Mouse (Mus musculus): ENCODE results near the gene Nid1. TPM values are rescaled to one million over a fixed set of nuclear protein-coding genes. Genes with fewer than 3 reads are reported as not detected.
"Not testable (repeated sequence)": the region's sequence is repeated elsewhere in the genome, so short reads cannot be mapped to it uniquely, and the experiment has no call there.

Nid1 gene
- polyA plus RNA-seq (2016; fragmentation: Nextera tagmentation; extraction: Ambion mirVana), result 45.6 and 51.2 TPM in 2 replicates

DNA sequence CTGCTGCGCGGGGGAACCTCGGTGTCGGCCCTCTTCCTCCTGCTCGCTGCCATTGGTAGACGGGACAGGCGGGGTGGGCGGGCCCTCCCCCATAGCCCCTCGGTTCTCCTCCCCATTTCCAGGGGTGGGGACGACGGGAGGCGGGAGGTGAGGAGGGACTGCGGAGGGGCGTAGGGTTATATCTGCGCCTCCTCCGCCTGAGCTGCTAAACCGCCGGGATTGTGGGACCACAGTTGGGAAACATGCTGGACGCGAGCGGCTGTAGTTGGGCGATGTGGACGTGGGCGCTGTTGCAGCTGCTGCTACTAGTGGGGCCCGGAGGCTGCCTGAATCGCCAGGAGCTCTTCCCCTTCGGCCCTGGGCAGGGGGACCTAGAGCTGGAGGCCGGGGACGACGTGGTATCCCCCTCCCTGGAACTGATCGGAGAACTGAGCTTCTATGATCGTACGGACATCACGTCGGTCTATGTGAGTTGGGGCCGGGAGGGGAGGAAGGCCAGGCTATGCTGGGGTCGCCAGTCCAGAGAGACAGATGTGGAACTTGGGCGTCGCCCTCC lies at the start of gene Nid1:
TSS of gene Nid1 (plus strand) at position 92 of the 556 bp plus-strand sequence.
- not testable (repeated sequence) for H3K36me3 ChIP-seq (replicated peaks); DNase-seq (ENCODE audit: extremely low spot score, low spot score); H3K9me3 ChIP-seq; H3K4me1 ChIP-seq; H3K27me3 ChIP-seq (ENCODE audit: poor library complexity, severe bottlenecking); H3K27ac ChIP-seq
- WGBS, result under 1% methylated on average over 33 of the region's 39 CpGs
- peak within 1 kb of the TSS; percentile 42 for H3K4me3 ChIP-seq

- H3K4me3 ChIP-seq, result peak within 1 kb of the TSS; percentile 52
- H3K27ac ChIP-seq, result peak within 1 kb of the TSS; percentile 75; the same call in 1 of the 2 replicates
- H3K36me3 ChIP-seq (replicated peaks); H3K4me1 ChIP-seq; H3K9me3 ChIP-seq; H3K27me3 ChIP-seq (ENCODE audit: poor library complexity, severe bottlenecking): not testable (repeated sequence)
- peak; percentile 36 for DNase-seq (ENCODE audit: extremely low spot score, low spot score)
- WGBS, result under 1% methylated on average over 58 of the region's 78 CpGs
Observed at GRCm38 (mm10) chr13:13393228-13394095, 43.9 kb upstream of the Nid1 start, which contains the start of gene Gpr137b. Gpr137b (minus strand) TSS chr13:13394014.

- WGBS, result 1% methylated on average over 15 of the region's 15 CpGs
- H3K36me3 ChIP-seq (replicated peaks); H3K27me3 ChIP-seq (ENCODE audit: poor library complexity, severe bottlenecking); H3K9me3 ChIP-seq; H3K27ac ChIP-seq; H3K4me1 ChIP-seq: not testable (repeated sequence)
- peak overlapping the region; percentile 52 for H3K4me3 ChIP-seq
- peak; percentile 60 for DNase-seq (ENCODE audit: extremely low spot score, low spot score)
Observed at GRCm38 (mm10) chr13:13394096-13394395, 43.3 kb upstream of the Nid1 start.

DNA sequence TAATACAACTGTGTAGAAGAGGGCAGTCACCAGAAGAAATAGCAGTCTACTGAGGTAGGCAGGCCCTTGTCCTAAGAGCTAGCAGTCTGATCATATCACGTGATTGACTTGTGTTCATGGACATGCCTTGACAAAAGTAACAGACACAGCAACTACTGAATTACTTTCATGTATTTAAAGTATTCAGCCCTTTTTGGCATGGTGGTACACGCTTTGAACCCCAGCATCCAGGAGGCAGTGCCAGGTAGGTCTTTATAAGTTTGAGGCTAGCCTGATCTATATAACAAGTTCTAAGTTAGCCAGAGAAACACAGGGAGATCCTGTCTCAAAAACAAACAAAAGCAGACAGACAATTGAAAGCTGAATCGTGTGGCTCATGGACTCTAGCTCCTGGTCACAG lies 36.5 kb upstream of the Nid1 start:
- DNase-seq (ENCODE audit: extremely low spot score, low spot score); H3K36me3 ChIP-seq (replicated peaks); H3K27me3 ChIP-seq (ENCODE audit: poor library complexity, severe bottlenecking); H3K27ac ChIP-seq; H3K4me1 ChIP-seq; H3K4me3 ChIP-seq; H3K9me3 ChIP-seq: not testable (repeated sequence)
- WGBS, result 93% methylated on average over 3 of the region's 3 CpGs

GRCm38 (mm10) chr13:13402818-13403217 lies 34.5 kb upstream of the Nid1 start:
- 80% methylated on average over 5 of the region's 5 CpGs for WGBS
- not testable (repeated sequence) for H3K4me3 ChIP-seq; H3K4me1 ChIP-seq; H3K9me3 ChIP-seq; H3K27me3 ChIP-seq (ENCODE audit: poor library complexity, severe bottlenecking); H3K36me3 ChIP-seq (replicated peaks); DNase-seq (ENCODE audit: extremely low spot score, low spot score); H3K27ac ChIP-seq

DNA sequence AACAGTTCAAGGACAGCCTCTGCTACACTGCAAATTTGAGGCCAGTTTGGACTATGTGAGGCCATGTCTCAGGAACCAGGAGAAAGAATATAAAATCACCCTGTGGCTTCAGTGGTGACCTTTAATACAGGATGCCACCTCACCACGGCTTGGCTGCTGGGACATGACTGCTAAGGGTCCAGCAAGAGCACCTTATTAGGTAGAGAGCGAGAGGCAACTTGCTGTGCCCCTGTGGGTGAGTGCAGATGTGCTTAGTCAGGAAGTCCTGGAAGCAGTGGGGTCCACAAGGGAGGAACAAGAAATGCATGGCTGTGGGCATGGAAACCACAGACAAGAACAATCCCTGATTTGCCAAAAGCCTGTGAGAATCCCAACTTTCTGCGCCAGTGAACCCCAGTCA lies 34.0 kb upstream of the Nid1 start:
- not testable (repeated sequence) for H3K27ac ChIP-seq; H3K27me3 ChIP-seq (ENCODE audit: poor library complexity, severe bottlenecking); H3K4me3 ChIP-seq; H3K4me1 ChIP-seq; DNase-seq (ENCODE audit: extremely low spot score, low spot score); H3K36me3 ChIP-seq (replicated peaks); H3K9me3 ChIP-seq
- 96% methylated on average over 3 of the region's 3 CpGs for WGBS

GRCm38 (mm10) chr13:13403839-13404238 lies 33.5 kb upstream of the Nid1 start:
- not testable (repeated sequence) for H3K27ac ChIP-seq; DNase-seq (ENCODE audit: extremely low spot score, low spot score); H3K4me1 ChIP-seq; H3K4me3 ChIP-seq; H3K9me3 ChIP-seq; H3K27me3 ChIP-seq (ENCODE audit: poor library complexity, severe bottlenecking); H3K36me3 ChIP-seq (replicated peaks)
- WGBS, result 84% methylated on average over 6 of the region's 6 CpGs

GRCm38 (mm10) chr13:13404517-13405155 lies 32.7 kb upstream of the Nid1 start:
- not testable (repeated sequence) for H3K27me3 ChIP-seq (ENCODE audit: poor library complexity, severe bottlenecking); H3K4me3 ChIP-seq; H3K27ac ChIP-seq; DNase-seq (ENCODE audit: extremely low spot score, low spot score); H3K9me3 ChIP-seq; H3K36me3 ChIP-seq (replicated peaks); H3K4me1 ChIP-seq
- whole genome bisulfite sequencing, result 90% methylated on average over 6 of the region's 6 CpGs

DNA sequence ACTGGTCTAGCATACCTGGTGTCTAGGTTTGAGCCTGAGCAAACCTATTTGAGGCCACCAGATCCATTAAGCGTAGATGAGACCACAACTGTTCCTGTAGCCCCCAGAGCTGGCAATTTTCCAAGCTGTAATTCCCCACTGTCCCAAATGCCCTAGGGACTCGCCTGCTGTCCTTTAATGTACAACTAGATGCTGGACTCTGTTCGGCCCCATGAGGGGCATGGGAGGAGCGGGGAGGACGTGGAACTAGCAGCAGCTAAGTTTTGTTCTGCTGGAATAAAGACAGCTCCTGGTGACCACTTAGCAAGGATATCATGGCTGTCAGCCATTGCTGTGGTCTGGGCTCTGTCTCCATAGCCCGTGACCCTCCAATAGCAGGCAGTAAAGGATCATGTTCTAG lies 31.8 kb upstream of the Nid1 start:
- H3K9me3 ChIP-seq; H3K4me1 ChIP-seq; H3K4me3 ChIP-seq; H3K27me3 ChIP-seq (ENCODE audit: poor library complexity, severe bottlenecking); H3K36me3 ChIP-seq (replicated peaks); H3K27ac ChIP-seq; DNase-seq (ENCODE audit: extremely low spot score, low spot score): not testable (repeated sequence)
- WGBS, result no CpG with 5 or more reads among the region's 6 CpGs

- H3K4me1 ChIP-seq, result no peaks in the 10 kb centered on the region
- 80% methylated on average over 3 of the region's 3 CpGs for WGBS
Observed at GRCm38 (mm10) chr13:13414206-13414605, 23.1 kb upstream of the Nid1 start.

GRCm38 (mm10) chr13:13415120-13416006 lies 22.0 kb upstream of the Nid1 start:
- not testable (repeated sequence) for H3K9me3 ChIP-seq; H3K27ac ChIP-seq; H3K36me3 ChIP-seq (replicated peaks); H3K27me3 ChIP-seq (ENCODE audit: poor library complexity, severe bottlenecking); H3K4me1 ChIP-seq; H3K4me3 ChIP-seq
- WGBS, result 44% methylated on average over 23 of the region's 23 CpGs
- peak; percentile 33 for DNase-seq (ENCODE audit: extremely low spot score, low spot score)

More at GRCm38 (mm10) chr13:13414206-13414605, 23.1 kb upstream of the Nid1 start:
- DNase-seq (ENCODE audit: extremely low spot score, low spot score), result no peak
- no peak overlapping the region for H3K4me3 ChIP-seq
- H3K27me3 ChIP-seq (ENCODE audit: poor library complexity, severe bottlenecking), result no peaks in the 10 kb centered on the region
- no peak overlapping the region for H3K27ac ChIP-seq
- no peaks in the 10 kb centered on the region for H3K36me3 ChIP-seq (replicated peaks)
- H3K9me3 ChIP-seq, result no peaks in the 10 kb centered on the region

GRCm38 (mm10) chr13:13416007-13416337 lies 21.4 kb upstream of the Nid1 start:
- not testable (repeated sequence) for H3K4me1 ChIP-seq; H3K4me3 ChIP-seq; H3K36me3 ChIP-seq (replicated peaks); DNase-seq (ENCODE audit: extremely low spot score, low spot score); H3K27ac ChIP-seq; H3K27me3 ChIP-seq (ENCODE audit: poor library complexity, severe bottlenecking); H3K9me3 ChIP-seq
- WGBS, result 81% methylated on average over 3 of the region's 4 CpGs

Data from forebrain, embryonic 10.5 days (tissue).